Mouse (Mus musculus) liver, postnatal 0 days (tissue): ENCODE measurements around the gene Invs.

Experiments used
- CTCF ChIP-seq: sonication (generic); IDR thresholded peaks from 2 replicates; pipeline ENCODE4 v1.5.1; 2016; ENCODE audit warnings: antibody characterized with exemption, low read depth
- EP300 ChIP-seq: IDR thresholded peaks from 2 replicates; pipeline ENCODE4 v1.6.1; 2016; ENCODE audit warnings: antibody characterized with exemption, low read depth, mild to moderate bottlenecking

- TF ChIP-seq CTCF = no peak
- TF ChIP-seq EP300 = peak; percentile 82
Measured at GRCm38 (mm10) chr4:48314814-48315213, 35.3 kb downstream of the Invs start.
